Mouse (Mus musculus): ENCODE measurements around the gene Carhsp1. TPM values are rescaled to one million over a fixed set of nuclear protein-coding genes. Genes with fewer than 3 reads are reported as not detected.

Carhsp1 gene
- polyA plus RNA-seq, 1 experiment: 66.5 TPM

DNA sequence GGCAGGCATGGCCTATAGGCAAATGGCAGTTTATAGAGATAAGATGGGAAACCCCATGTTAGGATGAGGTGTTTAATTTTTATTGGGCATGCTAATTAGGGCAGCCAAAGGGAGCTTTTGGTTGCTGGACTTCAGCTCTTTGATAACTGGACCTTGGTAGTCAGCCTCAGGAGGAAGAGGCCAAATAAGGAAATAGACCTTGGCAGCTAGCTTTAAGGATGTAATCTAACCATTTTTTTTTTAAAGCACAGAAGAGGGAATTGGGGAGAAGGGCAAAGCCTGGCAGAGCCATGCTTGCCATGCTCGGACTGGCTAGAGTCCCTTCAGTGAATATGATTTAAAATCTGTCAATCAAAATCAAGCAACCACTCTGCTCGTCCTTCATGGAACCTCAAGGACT, 41.5 kb downstream of the Carhsp1 start:
- 68% methylated on average over 2 of the region's 2 CpGs for WGBS

DNA sequence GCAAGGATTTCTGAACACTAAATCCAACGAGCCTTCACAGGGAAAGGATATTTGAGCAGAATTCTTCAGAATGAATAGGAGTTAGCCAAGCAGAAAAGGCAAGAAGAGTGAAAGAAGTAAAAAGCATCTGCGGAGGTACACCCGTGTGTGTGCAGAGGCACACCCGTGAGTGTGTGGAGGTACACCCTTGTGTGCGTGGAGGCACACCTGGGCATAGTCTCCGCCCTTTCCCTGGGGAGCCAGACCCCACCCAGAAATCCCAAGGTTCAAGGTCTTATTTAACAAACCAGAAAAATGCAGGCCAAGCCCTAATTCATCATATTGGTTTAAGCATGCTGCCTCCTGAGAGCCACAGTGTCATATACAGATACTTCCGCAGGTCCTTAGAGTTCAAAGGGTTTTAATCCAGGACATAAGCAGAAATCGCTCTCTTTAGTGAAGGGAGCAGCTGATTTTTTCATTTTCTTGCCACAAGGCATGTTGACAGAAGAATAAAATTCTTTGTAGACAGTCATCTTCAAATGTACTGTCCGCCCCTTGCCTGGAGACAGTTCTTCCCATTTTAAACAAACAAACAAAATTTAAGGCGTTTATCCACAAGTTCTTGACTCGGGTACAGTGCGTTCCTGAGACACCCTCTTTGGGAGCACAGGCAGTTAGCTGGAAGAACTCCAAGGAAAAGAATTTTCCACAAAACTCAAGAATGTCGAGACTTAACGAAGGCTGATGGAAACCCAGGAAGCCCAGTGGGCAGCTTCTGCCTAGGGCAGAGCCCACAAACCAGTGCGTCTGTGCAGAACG, 51.4 kb downstream of the Carhsp1 start:
- TF ChIP-seq POLR2A (IDR thresholded peaks at IDR 0.05; ENCODE audit: borderline replicate concordance, control insufficient read depth, low read depth, low read length) (no peak), CTCF (IDR thresholded peaks at IDR 0.05; ENCODE audit: control insufficient read depth, insufficient read depth, low read length) (no peak)
- 87% methylated on average over 16 of the region's 16 CpGs for WGBS
- Histone ChIP-seq H3K4me3 (replicated peaks; ENCODE audit: control insufficient read depth, low read depth, low read length) (no peak overlapping the region), H3K4me1 (ENCODE audit: control insufficient read depth, insufficient read depth, low read length) (no peaks in the 10 kb centered on the region), H3K27ac (ENCODE audit: control insufficient read depth, insufficient read depth, low read depth, low read length, poor library complexity) (no peak overlapping the region)

More for the DNA sequence above, 41.5 kb downstream of the Carhsp1 start:
- H3K4me1 ChIP-seq (ENCODE audit: control insufficient read depth, insufficient read depth, low read length): no peaks in the 10 kb centered on the region
- TF ChIP-seq CTCF (IDR thresholded peaks at IDR 0.05; ENCODE audit: control insufficient read depth, insufficient read depth, low read length) (no peak), POLR2A (IDR thresholded peaks at IDR 0.05; ENCODE audit: borderline replicate concordance, control insufficient read depth, low read depth, low read length) (no peak)
- H3K4me3 ChIP-seq (replicated peaks; ENCODE audit: control insufficient read depth, low read depth, low read length): no peak overlapping the region
- H3K27ac ChIP-seq (ENCODE audit: control insufficient read depth, insufficient read depth, low read depth, low read length, poor library complexity): no peak overlapping the region

DNA sequence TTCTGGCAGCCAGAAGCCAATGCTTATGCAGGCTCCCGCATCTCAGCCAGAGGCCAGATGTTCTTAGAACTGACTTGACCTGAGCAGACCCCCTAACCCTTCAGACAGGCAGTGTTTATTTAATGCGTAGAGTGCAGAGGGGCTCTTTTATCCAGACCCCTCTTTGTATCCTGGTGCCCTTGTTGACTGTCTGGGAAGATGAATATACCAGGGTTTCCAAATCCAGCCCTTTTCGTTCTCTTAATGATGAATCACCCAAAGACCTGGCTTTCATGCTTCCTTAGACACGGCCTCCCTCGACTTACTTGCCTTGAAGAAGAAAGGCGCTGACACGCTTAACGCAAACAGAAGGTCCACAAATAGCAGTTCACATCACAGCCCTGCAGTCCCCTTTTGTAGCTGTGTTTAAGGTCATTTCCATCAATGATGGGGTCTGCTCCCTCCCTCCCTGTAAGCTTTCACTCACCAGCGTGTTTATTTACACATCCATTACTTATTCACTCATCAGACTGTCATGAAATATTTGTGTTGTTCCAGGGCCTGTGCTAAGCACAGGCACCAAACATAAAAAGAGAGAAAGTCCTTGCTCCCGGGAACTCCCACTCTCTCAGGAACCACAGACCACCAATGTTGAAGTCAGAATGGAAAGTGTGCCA, 52.2 kb downstream of the Carhsp1 start:
- WGBS: 79% methylated on average over 10 of the region's 10 CpGs
- H3K27ac ChIP-seq (ENCODE audit: control insufficient read depth, insufficient read depth, low read depth, low read length, poor library complexity): no peak overlapping the region
- H3K4me3 ChIP-seq (replicated peaks; ENCODE audit: control insufficient read depth, low read depth, low read length): no peak overlapping the region

DNA sequence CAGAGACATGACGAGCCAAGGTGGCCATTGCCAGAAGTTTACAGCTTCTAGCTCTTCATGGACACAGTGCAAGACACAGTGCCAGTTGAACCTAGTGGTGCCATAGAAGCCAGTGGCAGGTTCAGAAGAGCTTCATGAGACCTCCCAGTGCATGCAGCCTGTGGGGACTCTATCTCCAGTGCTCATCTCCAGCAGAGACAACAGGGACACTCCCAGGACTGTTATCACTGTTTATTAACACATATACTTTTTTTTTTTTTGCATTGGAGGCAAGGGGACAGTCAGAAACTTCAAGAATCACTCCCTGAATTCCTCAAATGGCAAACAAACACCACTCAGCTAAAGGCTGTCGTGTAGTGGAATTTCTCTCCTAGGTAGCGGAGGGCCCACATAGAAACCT, 58.5 kb downstream of the Carhsp1 start:
- no peak for TF ChIP-seq POLR2A (IDR thresholded peaks at IDR 0.05; ENCODE audit: borderline replicate concordance, control insufficient read depth, low read depth, low read length)
- no peak for TF ChIP-seq CTCF (IDR thresholded peaks at IDR 0.05; ENCODE audit: control insufficient read depth, insufficient read depth, low read length)
- 76% methylated on average over 3 of the region's 3 CpGs for WGBS
- peak overlapping the region; percentile 87 for H3K27ac ChIP-seq (ENCODE audit: control insufficient read depth, insufficient read depth, low read depth, low read length, poor library complexity)
- peaks cover 3% of the 10 kb centered on the region for H3K4me1 ChIP-seq (ENCODE audit: control insufficient read depth, insufficient read depth, low read length)
- H3K4me3 ChIP-seq (replicated peaks; ENCODE audit: control insufficient read depth, low read depth, low read length): no peak overlapping the region

More for the DNA sequence above, 52.2 kb downstream of the Carhsp1 start:
- no peaks in the 10 kb centered on the region for H3K4me1 ChIP-seq (ENCODE audit: control insufficient read depth, insufficient read depth, low read length)
- no peak for TF ChIP-seq POLR2A (IDR thresholded peaks at IDR 0.05; ENCODE audit: borderline replicate concordance, control insufficient read depth, low read depth, low read length)
- no peak for TF ChIP-seq CTCF (IDR thresholded peaks at IDR 0.05; ENCODE audit: control insufficient read depth, insufficient read depth, low read length)

DNA sequence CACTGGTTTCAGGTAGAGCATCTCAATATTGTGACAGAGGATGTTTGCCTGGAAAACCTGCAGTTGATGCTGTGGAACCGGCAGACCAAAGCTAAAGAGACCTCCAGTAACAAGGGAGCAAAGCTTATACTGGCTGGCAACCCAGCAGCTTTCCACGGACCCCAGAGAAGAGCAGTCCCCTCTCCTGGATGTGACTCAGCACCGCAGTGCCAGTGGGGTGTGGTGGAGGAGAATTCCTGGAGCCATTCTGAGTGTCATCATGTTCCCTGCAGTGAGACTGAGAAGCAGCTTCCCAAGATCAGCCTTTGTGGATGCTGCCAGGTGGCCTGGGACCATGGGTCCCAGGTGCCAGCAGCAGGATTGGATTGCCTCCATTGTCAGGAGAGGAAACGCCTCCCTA, 58.9 kb downstream of the Carhsp1 start:
- 64% methylated on average over 4 of the region's 4 CpGs for WGBS
- no peak for TF ChIP-seq CTCF (IDR thresholded peaks at IDR 0.05; ENCODE audit: control insufficient read depth, insufficient read depth, low read length)
- no peak for TF ChIP-seq POLR2A (IDR thresholded peaks at IDR 0.05; ENCODE audit: borderline replicate concordance, control insufficient read depth, low read depth, low read length)
- peak overlapping the region; percentile 3 for H3K4me3 ChIP-seq (replicated peaks; ENCODE audit: control insufficient read depth, low read depth, low read length)
- peaks cover 3% of the 10 kb centered on the region for H3K4me1 ChIP-seq (ENCODE audit: control insufficient read depth, insufficient read depth, low read length)
- H3K27ac ChIP-seq (ENCODE audit: control insufficient read depth, insufficient read depth, low read depth, low read length, poor library complexity): peak overlapping the region; percentile 87

DNA sequence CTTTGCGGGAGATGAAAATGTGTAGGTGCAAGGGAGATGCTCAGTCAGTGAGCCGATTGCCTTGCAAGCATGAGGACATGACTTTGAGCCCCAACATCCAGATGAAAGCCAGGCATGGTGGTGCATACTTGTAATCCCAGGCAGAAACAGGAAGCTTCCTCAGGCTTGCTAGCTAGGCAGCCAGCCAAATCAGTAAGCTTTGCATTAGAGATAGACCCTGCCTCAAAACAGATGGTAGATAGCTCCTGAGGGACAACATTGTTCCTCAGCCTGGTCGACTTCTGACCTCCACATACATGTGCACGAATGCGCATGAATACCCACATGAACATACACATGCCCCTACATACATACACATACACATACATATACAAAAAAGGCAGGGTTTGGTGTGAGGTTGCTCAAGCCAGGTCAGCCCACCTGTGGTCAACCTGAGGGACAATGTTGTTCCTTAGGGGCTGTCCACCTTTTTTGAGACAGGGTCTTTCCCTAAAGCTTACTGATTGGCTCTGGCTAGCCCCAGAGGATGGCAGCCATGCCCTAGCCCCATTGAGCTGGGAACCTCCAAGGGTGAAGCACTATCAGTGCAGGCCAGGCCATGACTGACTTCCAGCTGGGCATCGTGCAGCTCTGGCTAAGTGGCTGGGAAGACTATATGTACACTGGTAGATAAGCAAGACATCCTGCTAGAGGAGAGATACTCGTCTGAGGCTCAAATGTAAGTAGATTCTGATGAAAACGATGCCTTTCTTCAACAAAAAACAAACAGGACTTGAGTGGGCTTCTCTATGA, 59.5 kb downstream of the Carhsp1 start:
- TF ChIP-seq CTCF (IDR thresholded peaks at IDR 0.05; ENCODE audit: control insufficient read depth, insufficient read depth, low read length) (no peak), POLR2A (IDR thresholded peaks at IDR 0.05; ENCODE audit: borderline replicate concordance, control insufficient read depth, low read depth, low read length) (no peak)
- peaks cover 3% of the 10 kb centered on the region for H3K4me1 ChIP-seq (ENCODE audit: control insufficient read depth, insufficient read depth, low read length)
- 67% methylated on average over 8 of the region's 8 CpGs for WGBS
- peak overlapping the region; percentile 87 for H3K27ac ChIP-seq (ENCODE audit: control insufficient read depth, insufficient read depth, low read depth, low read length, poor library complexity)
- no peak overlapping the region for H3K4me3 ChIP-seq (replicated peaks; ENCODE audit: control insufficient read depth, low read depth, low read length)

DNA sequence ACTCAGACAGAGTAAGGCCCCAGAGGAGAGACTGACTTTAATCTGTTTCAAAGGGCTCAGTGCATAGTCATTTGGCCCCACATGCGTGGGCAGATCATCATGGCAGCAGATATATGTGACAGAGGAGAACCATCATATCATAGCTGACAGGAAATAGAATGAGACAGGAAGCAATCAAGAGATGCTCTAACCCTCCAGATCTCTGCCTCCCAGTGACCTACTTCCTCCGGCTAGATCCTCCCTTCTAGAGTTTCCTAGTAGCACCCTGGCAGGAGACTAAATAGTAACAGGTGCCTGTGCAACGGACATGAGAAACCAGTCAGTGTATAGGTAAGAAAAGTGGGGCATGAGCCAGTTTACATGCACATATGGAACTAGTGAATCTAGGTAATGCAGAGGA, 61.6 kb downstream of the Carhsp1 start:
- Histone ChIP-seq H3K4me3 (replicated peaks; ENCODE audit: control insufficient read depth, low read depth, low read length) (no peak overlapping the region), H3K27ac (ENCODE audit: control insufficient read depth, insufficient read depth, low read depth, low read length, poor library complexity) (no peak overlapping the region), H3K4me1 (ENCODE audit: control insufficient read depth, insufficient read depth, low read length) (peaks cover 3% of the 10 kb centered on the region)
- WGBS: 51% methylated on average over 3 of the region's 3 CpGs
- TF ChIP-seq POLR2A (IDR thresholded peaks at IDR 0.05; ENCODE audit: borderline replicate concordance, control insufficient read depth, low read depth, low read length): no peak
- TF ChIP-seq CTCF (IDR thresholded peaks at IDR 0.05; ENCODE audit: control insufficient read depth, insufficient read depth, low read length): no peak

Other genes with a start within 250 kb of the Carhsp1 start
- gene Tmem114, start 247.0 kb downstream of the Carhsp1 start, polyA plus RNA-seq (2011; ENCODE audit: insufficient read depth, insufficient read length, low replicate concordance, missing spikeins): not detected in 2 replicates
- 8.4 and 11.5 TPM in 2 replicates for gene Mettl22, start 201.4 kb downstream of the Carhsp1 start, polyA plus RNA-seq (2011; ENCODE audit: insufficient read depth, insufficient read length, low replicate concordance, missing spikeins)
- gene Abat, start 158.7 kb downstream of the Carhsp1 start, polyA plus RNA-seq (2011; ENCODE audit: insufficient read depth, insufficient read length, low replicate concordance, missing spikeins): 0.97 and 1.6 TPM in 2 replicates
- 23.4 and 41.4 TPM in 2 replicates for gene Pmm2, start 34.5 kb downstream of the Carhsp1 start, polyA plus RNA-seq (2011; ENCODE audit: insufficient read depth, insufficient read length, low replicate concordance, missing spikeins)
- gene Tmem186, start 34.4 kb downstream of the Carhsp1 start, polyA plus RNA-seq (2011; ENCODE audit: insufficient read depth, insufficient read length, low replicate concordance, missing spikeins): 8.0 TPM in 2 replicates
- not detected in 2 replicates for gene Gm5767, start 8.6 kb upstream of the Carhsp1 start, polyA plus RNA-seq (2011; ENCODE audit: insufficient read depth, insufficient read length, low replicate concordance, missing spikeins)
- 136 TPM in 2 replicates for gene Usp7, start 120.2 kb upstream of the Carhsp1 start, polyA plus RNA-seq (2011; ENCODE audit: insufficient read depth, insufficient read length, low replicate concordance, missing spikeins)
- gene 1810013L24Rik, start 157.9 kb upstream of the Carhsp1 start, polyA plus RNA-seq (2011; ENCODE audit: insufficient read depth, insufficient read length, low replicate concordance, missing spikeins): 21.3 and 38.6 TPM in 2 replicates

Data from bone marrow, adult 2 months (tissue).